Mouse (Mus musculus): ENCODE measurements around the gene Syt8. TPM values are rescaled to one million over a fixed set of nuclear protein-coding genes. Genes with fewer than 3 reads are reported as not detected.
"Not testable (repeated sequence)": the region's sequence is repeated elsewhere in the genome, so short reads cannot be mapped to it uniquely, and the experiment has no call there.

Gene Syt8
- total RNA-seq, 1 experiment from 2014 or later: not detected

DNA sequence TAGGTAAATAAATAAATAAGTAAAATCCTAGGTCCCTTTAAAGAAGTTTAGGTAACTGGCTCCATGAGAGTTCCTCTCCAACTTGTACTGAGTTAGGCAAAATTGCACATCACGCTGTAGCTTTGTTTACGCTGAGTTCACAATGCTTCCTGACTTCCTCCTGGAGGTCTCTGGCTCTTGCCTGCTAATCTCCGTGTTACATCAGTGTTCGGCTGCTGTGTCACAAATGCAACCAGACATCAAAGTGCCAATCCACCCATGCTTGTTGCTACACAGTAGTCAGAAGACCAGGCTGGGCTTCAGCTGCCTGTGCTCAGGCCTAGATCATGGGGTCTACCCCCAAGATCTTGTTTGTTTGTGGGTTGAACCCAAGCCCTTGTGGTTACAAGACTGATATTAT is 31.1 kb upstream of the Syt8 start:
- ATAC-seq (replicated peaks; ENCODE audit: insufficient number of reproducible peaks, low FRiP score, low TSS enrichment, poor library complexity, severe bottlenecking): peak; percentile 67

DNA sequence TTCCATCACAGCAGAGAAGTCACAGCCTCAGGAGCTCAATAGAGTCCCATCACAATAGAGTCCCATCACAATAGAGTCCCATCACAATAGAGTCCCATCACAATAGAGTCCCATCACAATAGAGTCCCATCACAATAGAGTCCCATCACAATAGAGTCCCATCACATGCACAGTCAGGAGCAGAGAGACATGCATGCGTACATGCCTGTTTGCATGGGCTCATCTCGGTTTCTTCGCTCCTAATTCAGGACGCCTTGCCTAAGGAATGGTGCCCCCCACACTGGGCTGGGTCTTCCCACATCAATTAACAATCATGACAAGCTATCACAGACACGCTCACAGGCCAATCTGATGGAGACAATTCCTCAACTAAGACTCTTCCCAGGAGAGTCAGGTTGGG is 29.5 kb upstream of the Syt8 start:
- ATAC-seq (replicated peaks; ENCODE audit: insufficient number of reproducible peaks, low FRiP score, low TSS enrichment, poor library complexity, severe bottlenecking): not testable (repeated sequence)

DNA sequence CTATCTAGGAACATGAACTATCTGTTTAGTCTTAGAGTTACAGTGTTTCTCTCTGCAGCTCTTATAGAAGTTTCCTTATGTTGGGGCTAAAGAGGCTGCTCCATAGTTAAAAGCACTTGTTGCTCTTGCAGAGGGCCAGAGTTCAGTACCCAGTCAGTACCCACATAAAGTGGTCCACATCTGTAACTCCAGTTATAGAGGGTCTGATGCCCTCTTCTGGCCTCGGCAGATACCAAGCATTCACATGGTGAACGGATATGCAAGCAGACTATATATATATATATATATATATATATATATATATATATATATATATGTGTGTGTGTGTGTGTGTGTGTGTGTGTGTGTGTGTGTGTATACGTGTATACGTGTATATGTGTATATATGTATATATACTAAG is 26.7 kb upstream of the Syt8 start:
- ATAC-seq (replicated peaks; ENCODE audit: insufficient number of reproducible peaks, low FRiP score, low TSS enrichment, poor library complexity, severe bottlenecking): no peak

DNA sequence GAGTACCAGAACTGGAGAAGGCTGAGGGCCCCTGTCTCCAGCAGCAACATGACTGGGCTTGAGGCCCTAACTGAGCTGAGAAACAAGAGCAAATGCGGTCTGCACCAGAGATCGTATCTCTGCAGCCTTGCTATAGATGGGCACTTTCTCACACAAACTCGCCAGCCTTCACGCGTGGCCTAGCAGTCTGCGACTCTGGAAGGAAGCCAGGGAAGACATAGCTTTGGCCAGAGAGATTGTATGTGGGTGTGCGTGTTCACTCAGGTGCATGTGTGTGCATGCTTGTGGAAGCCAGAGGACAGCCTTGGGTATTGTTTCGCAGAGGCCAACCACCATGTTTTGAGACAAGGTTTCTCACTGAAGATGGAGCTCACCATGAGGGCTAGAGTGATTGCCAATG is 26.0 kb upstream of the Syt8 start:
- no peak for ATAC-seq (replicated peaks; ENCODE audit: insufficient number of reproducible peaks, low FRiP score, low TSS enrichment, poor library complexity, severe bottlenecking)

DNA sequence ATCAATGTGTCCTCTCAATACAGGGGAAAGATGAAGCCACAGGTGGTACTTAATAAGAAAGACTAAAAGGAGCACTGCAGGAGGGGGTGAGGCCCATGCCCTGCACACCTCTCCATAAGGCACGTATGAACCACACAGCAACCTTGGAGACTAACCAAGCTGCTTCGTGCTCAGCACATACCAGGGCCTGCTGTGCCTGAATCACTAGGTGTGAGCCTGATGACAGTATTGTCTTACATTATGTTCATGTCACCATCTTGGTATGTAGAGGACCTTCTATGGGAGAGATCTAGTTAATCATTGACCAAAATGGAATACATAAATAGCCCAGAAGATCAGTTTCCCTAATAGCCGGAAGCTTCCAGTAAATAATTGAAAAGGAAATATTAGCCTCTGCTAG is 25.0 kb upstream of the Syt8 start:
- no peak for ATAC-seq (replicated peaks; ENCODE audit: insufficient number of reproducible peaks, low FRiP score, low TSS enrichment, poor library complexity, severe bottlenecking)

DNA sequence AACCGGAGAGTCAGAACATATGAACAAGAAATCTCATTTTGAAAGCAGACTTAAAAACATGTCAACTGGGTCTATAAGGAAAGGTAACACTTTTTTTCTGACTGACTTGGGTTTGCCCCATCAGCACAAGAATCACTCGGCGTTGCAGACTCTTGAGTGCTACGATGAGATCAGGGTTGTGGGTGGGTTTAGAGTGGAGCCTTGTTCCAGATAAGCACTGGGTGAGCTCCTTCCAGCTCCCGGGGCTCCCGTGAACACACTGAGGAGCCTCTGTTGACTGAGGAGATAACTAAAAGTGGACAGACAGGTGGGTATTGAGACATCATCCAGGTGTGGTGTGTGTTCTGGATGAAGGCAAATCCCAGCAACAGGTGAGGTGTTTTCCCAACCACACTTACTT is 21.4 kb upstream of the Syt8 start:
- no peak for ATAC-seq (replicated peaks; ENCODE audit: insufficient number of reproducible peaks, low FRiP score, low TSS enrichment, poor library complexity, severe bottlenecking)

DNA sequence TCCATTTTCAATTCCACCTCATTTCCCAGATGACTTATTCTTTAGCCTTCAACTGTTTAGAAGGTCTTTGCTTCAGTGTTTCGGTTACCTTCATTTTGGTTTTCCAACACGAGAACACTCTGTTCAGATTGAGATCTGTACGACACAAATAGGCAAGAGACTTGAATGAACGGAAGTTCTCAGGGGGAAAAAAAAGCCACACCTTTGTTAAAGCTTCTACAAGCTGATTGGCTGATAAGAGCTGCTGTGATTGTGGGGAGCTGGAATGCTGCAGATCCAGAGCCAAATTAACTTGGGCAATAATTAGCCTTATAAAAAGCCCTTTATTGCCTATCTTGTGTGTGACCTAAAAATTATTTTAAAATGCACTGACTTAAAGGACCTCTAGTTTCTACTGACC is 19.3 kb upstream of the Syt8 start:
- ATAC-seq (replicated peaks; ENCODE audit: insufficient number of reproducible peaks, low FRiP score, low TSS enrichment, poor library complexity, severe bottlenecking): no peak

DNA sequence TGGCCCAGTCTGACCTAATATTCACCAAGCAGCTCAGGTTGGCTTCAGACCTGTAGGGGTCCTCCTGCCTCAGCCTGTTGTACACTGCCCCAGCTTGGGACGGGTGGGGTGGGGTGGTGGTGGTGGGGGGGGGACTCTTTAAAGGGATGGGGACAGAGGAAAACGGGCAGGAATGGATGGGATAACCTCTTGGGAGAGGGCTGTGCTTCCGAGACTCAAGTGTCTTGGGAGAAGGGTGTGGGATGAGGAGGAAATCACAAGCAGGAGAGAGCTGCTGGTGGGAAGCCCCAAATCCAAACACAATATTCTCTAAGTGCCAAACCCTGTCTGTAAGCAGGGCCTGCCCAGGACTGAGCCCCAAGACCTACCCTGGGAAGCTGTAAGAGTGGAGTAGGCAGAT is 18.4 kb upstream of the Syt8 start:
- no peak for ATAC-seq (replicated peaks; ENCODE audit: insufficient number of reproducible peaks, low FRiP score, low TSS enrichment, poor library complexity, severe bottlenecking)

DNA sequence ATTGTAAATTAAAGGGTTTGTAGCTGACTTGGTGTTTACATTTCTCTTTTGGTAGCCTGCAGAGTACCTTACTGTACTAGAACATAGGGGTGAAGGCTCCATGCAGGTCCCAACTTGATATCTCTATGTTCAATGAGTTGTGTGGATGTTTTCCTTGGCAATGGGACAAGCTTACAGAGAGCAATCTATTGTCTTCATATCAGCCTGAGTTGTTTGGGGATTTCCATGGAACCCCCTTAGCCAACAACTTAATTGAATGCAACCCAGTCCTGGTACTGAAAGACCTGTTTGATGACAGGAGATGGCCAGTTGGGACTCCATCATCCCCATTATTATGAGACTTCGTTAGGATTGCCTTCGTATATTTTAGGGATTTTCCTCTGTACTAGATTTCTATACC is 16.6 kb upstream of the Syt8 start:
- ATAC-seq (replicated peaks; ENCODE audit: insufficient number of reproducible peaks, low FRiP score, low TSS enrichment, poor library complexity, severe bottlenecking): no peak

DNA sequence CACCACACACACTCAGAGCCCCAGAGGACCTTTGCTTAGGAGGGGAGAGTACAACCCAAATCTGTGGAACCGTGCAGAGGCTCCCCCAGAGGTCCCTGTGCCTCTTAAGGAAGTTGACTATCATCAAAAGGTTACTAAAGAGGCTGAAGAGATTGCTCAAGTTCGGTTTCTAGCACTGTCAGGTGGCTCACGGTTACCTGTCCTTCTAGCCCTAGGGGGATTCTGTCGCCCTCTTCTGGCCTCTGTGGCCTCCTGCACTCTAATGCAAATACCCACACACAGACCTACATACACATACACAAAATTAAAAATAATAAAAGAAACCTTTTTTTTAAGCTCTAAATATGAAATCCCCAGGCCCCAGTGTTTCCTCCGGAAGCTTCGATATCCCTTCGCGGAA is 16.0 kb upstream of the Syt8 start:
- no peak for ATAC-seq (replicated peaks; ENCODE audit: insufficient number of reproducible peaks, low FRiP score, low TSS enrichment, poor library complexity, severe bottlenecking)

DNA sequence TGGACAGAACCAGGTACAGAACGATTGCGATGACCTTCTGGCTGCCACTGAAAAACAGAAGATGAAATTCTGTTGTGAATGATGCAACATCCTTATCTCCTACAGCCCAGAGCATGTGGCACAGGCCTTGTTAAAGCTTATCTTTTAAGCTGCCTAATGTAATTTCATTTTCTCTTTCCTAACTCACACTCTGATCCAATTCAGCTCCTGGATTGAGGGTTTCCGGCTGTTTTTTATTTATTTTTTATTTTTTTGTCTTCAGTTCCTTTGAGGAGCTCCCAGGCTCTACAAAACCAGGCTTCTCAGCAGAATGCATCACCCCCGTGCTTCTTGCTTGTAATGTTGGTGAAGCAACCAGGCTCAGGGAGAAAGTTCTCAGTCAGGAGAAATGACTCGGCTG is 14.8 kb upstream of the Syt8 start:
- ATAC-seq (replicated peaks; ENCODE audit: insufficient number of reproducible peaks, low FRiP score, low TSS enrichment, poor library complexity, severe bottlenecking): no peak

DNA sequence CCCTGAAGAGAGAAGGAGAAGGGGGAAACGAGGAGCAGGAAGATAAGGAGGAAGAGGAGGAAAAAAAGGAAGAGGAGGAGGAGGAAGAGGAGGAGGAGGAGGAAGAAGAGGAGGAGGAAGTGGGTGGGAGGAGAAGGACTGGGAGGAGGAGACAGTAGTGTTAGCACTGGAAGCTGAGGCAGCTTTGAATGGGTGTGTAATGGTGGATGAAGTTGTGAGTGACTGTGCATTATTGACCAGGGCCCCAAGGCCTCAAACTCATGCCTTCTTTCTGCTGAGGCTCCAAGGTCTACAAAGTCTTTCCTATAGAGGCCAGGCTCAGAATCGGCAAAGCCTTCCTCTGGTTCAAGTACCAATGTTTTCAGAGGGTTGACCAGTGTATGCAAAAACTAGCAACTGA is 12.8 kb upstream of the Syt8 start:
- ATAC-seq (replicated peaks; ENCODE audit: insufficient number of reproducible peaks, low FRiP score, low TSS enrichment, poor library complexity, severe bottlenecking): no peak

DNA sequence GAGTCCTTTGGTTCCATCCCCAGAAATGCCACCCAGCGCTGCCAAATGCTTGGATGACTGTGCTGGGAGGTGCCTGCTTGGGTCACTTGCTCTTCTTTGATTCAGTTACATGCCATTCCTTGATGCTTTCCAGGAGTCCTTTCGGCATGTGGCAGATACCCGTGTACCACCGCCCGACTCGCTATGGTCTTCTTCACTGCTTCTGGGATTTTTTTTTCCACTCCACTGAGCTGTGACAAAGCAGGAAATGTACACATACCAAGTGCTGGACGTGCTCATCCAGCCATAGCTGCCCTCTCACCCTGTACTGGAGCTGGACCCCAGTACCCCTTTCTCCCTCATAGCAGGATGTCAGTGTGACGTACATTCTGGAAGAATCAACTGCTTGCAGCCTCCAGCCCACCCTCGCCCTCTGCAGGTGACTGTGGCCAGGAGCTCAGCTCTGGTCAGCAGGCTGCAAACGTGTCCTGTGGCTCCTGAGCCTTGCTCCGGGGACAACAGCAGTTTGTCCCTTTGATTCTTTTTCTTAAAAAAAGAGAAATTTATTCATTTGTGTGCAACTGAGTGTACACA is 8.9 kb upstream of the Syt8 start:
- ATAC-seq (replicated peaks; ENCODE audit: insufficient number of reproducible peaks, low FRiP score, low TSS enrichment, poor library complexity, severe bottlenecking): no peak

DNA sequence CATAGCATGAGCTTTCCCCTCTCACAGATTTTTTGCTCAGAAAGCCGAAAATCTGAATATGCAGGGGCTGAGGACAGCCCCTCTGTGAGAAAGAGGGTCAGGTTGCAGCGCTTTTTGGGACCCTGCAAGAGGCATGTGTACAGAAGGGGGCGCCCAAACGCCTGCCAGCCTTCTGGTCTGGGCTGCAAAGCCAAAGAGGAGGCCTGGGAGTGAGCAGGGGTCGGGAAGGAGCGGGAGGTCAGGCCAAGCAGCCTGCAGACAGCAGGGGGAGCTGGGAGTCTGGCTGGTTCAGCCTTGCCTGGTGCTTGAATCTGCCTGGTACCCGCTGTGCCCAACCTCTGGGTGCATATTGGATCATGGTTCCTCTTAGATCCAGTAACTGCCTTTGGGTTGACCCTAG is 6.4 kb upstream of the Syt8 start:
- ATAC-seq (replicated peaks; ENCODE audit: insufficient number of reproducible peaks, low FRiP score, low TSS enrichment, poor library complexity, severe bottlenecking): no peak

DNA sequence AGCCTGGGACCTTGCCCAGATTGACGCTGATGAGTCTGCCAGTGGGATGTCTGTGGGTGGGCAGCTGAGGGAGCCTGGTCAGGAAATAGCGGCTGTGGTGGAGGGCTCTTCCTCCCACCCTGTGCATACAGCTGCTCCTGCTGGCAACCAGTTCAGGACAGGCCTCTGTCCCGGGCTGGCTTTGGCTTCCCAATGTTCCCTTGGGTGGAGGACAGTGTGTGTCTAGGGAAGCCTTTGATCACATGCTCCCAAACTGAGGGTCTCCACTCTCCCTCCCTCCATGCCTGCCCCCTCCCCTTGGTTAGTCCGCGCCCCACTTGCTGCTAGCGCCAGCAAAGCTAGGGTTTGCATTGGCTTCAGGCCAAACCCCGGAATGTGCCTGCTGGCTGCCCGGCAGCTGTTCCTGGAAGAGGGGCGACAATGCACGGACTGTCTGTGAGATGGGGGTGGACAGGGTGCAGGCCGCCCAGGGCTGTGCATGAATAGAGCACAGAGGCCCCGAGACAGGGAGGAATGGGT is 4.4 kb upstream of the Syt8 start:
- ATAC-seq (replicated peaks; ENCODE audit: insufficient number of reproducible peaks, low FRiP score, low TSS enrichment, poor library complexity, severe bottlenecking): no peak

DNA sequence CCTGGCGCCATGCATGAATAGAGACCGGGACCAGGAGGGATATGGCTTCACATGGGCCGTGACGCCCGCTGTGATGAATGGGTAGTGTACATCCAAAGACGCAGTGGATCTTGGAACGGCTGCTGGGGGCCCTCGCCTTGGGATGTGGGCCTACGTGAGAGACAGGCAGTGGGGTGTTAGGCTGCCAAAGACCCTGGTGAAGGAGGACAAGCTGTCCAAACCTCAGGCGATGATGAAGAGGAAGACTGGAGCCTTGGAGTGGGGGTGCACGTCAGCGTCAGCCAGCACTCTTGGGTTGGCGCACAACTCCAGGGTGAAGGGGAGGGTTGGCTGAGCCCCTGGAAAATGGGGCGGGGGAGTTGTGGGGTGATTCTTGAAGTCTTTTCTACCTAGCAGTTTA is 3.5 kb upstream of the Syt8 start:
- ATAC-seq (replicated peaks; ENCODE audit: insufficient number of reproducible peaks, low FRiP score, low TSS enrichment, poor library complexity, severe bottlenecking): no peak

DNA sequence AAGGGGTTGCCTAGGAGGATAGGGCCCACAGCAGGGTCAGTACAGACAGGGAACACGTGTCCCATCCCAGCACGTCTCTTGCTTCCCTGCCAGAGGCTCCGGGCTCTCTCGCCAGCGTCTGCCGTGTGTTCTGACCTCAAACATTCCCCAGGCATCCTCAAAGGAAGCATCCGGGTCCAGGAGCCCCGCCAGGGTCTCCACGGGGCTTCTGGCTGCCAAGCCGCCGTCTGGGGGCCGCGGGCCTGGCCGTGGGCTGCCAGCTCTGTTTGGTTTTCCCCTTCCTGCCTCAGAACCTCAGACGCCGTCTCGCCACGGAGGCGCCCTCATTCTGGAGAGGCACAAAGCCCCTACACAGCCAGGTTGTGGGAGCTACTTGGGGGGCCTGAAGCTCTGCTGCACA is 1.0 kb upstream of the Syt8 start:
- ATAC-seq (replicated peaks; ENCODE audit: insufficient number of reproducible peaks, low FRiP score, low TSS enrichment, poor library complexity, severe bottlenecking): no peak

DNA sequence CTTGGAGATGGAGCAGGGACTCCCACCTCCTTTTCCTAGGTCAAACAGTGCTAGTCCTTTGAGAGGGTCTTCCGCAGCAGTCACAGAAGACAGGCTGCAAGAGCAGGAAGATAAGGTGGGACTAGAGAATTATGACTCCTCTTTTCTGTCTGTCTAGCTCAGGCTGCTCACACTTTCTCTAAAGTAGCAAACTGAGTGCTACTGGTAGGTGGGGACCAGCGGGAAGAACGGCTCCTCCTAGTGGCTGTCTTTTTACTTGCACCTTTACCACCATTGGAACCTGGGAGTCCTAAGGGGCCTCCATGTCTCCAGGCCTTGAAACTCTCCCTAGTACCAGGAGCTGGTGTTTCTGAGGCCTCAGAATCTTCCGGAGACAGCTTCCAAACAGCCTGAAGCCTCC is 874 bp downstream of the Syt8 start:
- peak; percentile 70 for ATAC-seq (replicated peaks; ENCODE audit: insufficient number of reproducible peaks, low FRiP score, low TSS enrichment, poor library complexity, severe bottlenecking)

DNA sequence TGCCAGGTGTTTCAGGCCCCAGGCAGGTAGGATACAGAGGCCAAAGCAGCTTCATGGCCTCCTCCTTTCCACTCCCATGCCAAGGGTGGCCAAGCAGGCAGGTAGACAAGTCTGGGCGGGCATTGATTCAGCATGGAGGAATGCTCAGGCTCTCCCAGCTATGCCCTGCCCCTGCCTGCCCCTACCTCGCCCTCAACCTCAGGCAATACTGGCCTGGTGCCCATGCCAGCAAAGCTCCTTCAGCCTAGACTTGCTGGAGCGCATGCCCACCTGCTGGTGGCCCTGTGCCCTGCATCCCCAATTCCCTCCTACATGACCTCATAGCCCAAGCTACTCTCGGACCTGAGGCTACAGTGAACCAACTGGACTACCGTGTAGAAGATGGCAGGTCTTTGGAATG is 2.7 kb downstream of the Syt8 start:
- ATAC-seq (replicated peaks; ENCODE audit: insufficient number of reproducible peaks, low FRiP score, low TSS enrichment, poor library complexity, severe bottlenecking): no peak

DNA sequence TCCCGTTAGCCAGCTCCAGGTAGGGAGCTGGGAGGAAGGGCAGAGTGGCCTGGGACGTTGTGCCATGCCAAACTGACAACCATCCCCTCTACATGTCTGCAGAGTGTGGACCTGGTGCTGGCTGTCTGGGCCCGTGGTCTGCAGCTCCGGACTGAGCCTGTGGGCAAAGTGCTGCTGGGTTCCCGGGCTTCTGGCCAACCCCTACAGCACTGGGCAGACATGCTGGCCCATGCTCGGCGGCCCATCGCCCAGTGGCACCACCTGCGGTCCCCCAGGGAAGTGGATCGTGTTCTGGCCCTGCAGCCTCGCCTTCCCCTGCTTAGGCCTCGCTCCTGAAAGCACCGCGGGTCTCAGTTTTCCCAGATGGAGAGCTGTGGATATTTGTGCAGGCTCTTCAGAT is 5.3 kb downstream of the Syt8 start:
- no peak for ATAC-seq (replicated peaks; ENCODE audit: insufficient number of reproducible peaks, low FRiP score, low TSS enrichment, poor library complexity, severe bottlenecking)

DNA sequence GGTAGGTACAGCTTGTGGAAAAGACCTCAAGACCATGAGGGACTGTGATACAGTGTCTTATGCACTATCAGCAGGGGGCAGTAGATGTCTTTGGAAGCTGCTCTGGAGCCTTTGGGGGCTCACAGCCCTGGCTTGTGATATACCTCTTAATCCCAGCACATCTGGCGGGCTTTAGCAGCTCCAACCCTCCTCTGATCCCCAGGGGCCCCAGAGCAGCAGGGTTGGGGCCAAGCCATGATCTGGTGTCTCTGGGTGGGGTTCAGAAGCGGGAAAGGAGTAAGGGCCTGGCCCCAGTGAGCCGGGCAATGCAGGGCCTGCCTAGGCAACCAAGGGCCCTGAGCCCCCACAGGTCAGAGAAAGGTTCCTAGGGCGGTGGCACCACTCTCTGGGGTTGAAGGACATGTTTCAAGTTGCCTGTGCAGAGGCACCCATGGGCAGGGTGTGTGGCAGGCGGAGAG is 6.0 kb downstream of the Syt8 start:
- ATAC-seq (replicated peaks; ENCODE audit: insufficient number of reproducible peaks, low FRiP score, low TSS enrichment, poor library complexity, severe bottlenecking): no peak

Measured in monocyte, adult 5-6 weeks (primary cell).